Mouse (Mus musculus) c-Kit-negative CD71-positive TER-119-positive erythroid progenitor cells, embryonic 14.5 days (primary cell): Measurements from ENCODE around the gene Immp2l.

Experiments used
- DNase-seq: peaks from one replicate; pipeline ENCODE4 v3.0.0-alpha.2; 2013; ENCODE audit warnings: low read depth, low spot score

Gene Immp2l

GRCm38 (mm10) chr12:41427464-41427863, 403.6 kb downstream of the Immp2l start:
- no peak for DNase-seq

DNA sequence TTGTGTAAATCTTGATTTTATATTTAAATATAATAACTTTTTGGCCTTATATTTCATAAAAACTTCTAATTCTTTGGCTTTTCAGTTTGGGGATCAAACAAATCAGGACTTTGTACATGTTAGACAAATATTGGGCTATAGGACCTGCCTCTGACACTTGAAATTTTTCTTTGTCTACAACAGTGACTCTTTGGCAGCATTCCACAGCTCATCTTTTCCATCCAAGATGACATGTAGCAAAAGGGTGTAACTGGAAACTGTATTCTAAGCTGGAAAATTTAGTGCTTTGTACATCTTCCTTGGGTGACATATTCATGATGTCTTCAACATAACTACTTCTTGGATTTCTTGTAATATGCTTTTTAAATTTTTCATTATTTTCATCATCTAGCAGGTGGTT, 404.9 kb downstream of the Immp2l start:
- DNase-seq, result no peak

GRCm38 (mm10) chr12:41436206-41436985, 412.5 kb downstream of the Immp2l start:
- DNase-seq, result no peak

GRCm38 (mm10) chr12:41438446-41438845, 414.6 kb downstream of the Immp2l start:
- DNase-seq, result no peak

DNA sequence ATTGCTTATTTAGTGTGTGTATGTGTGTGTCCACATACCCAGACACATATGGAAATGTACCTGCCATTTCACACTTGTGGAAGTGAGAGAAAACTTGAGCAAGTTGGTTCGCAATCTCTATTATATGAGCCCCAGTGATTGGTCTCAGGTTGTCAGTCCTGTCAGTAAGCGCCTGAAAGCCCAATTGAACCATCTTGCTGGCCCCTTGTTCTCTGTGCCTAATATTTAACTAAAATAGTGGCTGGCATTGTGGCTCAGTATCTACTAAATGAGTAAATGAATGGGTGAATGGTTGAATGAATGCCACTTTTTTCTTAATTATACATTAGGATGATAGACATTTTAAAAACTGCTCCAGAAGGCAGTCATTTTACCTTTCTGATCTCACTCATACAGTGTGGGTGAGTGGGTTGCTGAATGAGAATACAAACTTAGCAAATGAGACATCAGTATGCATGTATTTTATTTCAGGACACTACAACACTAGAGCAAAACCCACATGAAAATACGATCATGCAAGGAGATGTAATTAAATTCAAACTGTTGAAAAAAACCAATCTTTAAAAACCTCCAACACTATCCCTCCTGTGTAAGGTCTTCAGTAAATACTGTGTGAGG, 444.6 kb downstream of the Immp2l start:
- DNase-seq, result no peak

DNA sequence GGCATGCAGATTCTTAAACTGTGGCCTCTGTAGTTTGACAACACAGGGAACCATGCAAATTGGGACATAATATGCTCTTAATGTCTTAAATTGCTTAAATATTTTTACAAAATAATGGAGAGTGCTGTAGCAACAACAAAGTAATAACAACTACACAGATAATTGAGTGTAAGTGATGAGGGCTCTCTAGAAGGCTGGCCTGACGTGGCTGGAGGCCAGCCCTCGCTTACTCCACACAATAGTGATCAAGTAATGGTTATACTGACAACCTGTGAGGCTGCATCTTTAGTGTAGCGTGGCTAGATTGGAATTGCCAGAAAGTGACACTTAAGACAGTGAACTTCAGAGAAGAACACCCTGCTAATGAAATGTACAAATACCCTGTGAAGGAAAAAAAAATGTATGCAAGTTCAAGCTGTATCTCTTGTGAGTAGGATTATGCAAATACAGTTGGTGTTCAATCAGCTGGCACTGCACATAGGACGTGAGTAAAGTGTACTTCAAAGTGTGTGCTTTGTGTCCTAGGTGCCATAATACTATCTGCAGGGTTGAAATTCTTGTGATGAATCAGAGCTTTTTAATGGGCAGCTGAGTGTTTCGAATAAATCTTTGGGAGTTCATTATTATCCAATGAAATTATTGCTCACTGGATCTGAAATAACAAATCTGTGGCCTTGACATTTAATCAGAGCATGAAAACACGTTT, 445.4 kb downstream of the Immp2l start:
- no peak for DNase-seq

DNA sequence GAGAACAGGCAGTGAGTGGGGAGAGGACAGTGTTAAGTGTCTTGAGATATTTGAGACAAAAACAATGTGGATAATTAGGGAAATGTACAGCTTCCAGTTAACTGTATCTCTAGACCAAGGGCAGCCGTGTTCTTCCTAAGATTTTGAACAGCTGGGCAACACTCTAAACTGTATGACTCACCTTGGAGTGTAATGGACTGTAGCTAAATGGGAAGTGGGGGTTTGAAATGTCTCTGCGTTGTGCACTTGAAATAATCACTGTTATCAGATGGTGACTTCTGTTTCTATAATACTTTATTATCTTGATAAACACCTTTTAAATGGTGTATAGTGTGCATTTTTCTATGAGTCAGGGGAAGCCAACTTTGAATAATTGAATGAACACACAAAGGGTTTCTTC, 457.6 kb downstream of the Immp2l start:
- no peak for DNase-seq

GRCm38 (mm10) chr12:41483091-41483592, 459.3 kb downstream of the Immp2l start:
- no peak for DNase-seq

- no peak for DNase-seq
Measured at GRCm38 (mm10) chr12:41483593-41484451, 459.9 kb downstream of the Immp2l start.

- no peak for DNase-seq
Measured at GRCm38 (mm10) chr12:41484689-41485511, 461.0 kb downstream of the Immp2l start.

- DNase-seq, result no peak
Measured at GRCm38 (mm10) chr12:41485512-41486215, 461.8 kb downstream of the Immp2l start.

DNA sequence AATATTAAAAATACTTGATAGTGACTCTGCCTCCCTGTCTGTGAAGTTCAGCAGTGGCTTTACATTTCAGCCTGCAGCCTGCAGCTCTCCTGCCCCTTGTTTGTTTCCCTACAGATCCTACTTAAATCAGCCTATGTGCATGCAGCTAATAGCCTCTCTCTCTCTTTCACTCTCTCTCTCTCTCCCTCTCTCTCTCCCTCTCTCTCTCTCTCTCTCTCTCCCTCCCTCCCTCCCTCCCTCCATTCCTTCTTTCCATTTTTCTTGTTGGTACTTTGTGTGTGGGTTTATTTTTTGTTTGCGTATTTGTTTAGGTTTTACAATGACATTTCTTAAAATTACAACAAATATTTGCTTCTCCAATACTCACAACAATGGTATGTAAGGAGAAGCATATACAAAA, 462.4 kb downstream of the Immp2l start, which contains the start of gene Lrrn3:
Gene Lrrn3, minus strand, starts transcription at position 101 of the 400 bp plus-strand sequence.
- no peak for DNase-seq

- DNase-seq, result peak; percentile 45
Measured at GRCm38 (mm10) chr12:41487005-41487404, 463.1 kb downstream of the Immp2l start.

GRCm38 (mm10) chr12:41494620-41495019, 470.7 kb downstream of the Immp2l start:
- DNase-seq, result no peak

DNA sequence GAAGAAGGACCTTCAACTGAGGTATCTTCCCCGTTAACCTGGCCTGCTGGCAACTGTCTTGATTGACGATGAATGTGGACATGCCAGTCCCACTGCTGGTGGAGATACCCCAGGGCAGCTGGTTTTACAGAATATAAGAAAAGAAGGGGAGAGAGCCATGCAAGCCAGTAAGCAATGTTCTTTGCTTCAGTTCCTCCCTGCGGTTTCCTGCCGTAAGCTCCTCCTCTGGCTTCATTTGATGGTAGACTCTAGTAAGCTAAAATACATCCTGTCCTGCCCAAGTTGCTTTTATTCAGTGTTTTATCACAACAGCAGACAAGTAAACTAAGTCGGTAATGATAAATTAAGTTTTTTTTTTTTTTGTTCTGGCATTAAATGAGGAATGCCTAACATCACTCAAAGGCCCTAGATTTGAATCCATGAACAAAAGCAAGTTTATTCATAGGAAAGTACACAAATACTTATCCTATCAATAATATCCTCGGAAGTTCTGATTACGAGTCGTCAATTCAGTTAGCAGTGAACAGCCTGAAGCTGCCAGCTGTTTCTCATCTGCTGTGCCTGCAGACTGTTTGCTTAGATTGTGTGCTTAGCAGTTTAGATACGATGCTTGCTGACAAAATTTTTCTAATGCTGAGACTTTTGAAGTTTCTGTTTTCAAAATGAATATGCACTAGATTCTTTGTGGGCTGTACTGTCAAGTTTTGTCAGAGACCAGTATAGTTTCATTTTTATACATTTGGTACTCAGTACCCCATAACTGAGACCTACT, 476.3 kb downstream of the Immp2l start:
- DNase-seq, result no peak

GRCm38 (mm10) chr12:41508610-41509009, 484.7 kb downstream of the Immp2l start:
- no peak for DNase-seq

GRCm38 (mm10) chr12:41510588-41510987, 486.7 kb downstream of the Immp2l start:
- no peak for DNase-seq

GRCm38 (mm10) chr12:41518897-41519296, 495.0 kb downstream of the Immp2l start:
- DNase-seq, result no peak

DNA sequence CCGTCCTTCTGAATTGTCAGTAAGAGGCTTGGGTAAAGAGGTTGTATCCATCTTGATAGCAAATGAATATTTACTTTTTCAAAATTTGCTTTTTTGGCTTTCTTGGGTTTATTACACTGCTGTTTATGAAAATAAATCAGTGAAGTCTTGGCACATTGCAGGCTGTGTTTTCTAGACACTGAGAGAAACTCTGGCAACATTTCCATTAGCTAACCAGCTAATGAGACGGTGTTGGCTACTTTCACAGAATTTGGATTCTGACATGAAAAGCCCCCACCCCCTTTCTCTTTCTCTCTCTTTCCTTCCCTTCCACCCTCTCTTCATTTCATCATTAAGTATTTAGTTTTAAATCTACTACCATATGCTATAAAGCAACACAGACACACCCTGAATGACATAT, 496.4 kb downstream of the Immp2l start:
- DNase-seq, result no peak
